In the genomic region with DNA sequence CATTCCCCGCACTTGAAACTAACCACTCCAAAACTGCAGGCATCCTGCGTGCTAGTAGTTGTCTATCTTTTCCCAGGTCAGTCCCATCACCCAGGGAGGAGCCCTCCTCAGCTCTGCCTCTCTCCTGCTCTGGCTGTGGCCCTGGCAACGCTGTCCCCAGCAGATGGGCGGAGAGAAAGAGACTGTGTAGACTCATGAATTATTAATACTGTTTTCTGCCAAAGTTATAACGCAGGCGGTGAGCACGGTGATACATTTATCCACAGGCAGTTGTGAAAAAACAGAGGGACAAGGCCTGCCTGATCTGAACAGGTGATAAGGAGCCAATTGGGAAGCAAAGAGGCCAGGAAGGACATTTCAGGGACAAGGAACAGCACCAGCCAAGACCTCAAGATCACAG, we compare ENCODE assay signal across 21 mouse cellular contexts. TPM values are rescaled to one million over a fixed set of nuclear protein-coding genes. Genes with fewer than 3 reads are reported as not detected.
A peak's percentile ranks its signal among the peaks of the same experiment; 100 is the strongest.
DNase-seq lines count a peak whose midpoint lies in the region; ATAC-seq and TF ChIP-seq lines count a peak whose summit lies in the region.
"Had no signal": no experiment of that assay in that cellular context is flagged by ENCODE, and none has a peak within 500 bp of the region (broad histone marks: within the 10 kb centered on the region; RNA-seq: fewer than 3 reads in every experiment).

No protein-coding gene starts in this region.

- no peak for DNase-seq in forebrain, embryonic 11.5 days (ENCODE audit: low spot score)
- DNase-seq in kidney, adult 2 months: peak; percentile 71
- DNase-seq in retina, embryonic 14.5 days (ENCODE audit: low spot score): peak; percentile 41
- DNase-seq in retina, postnatal 1 day: no peak
- no peak for DNase-seq in right cerebral cortex, adult 2 months (ENCODE audit: low spot score in 2 of 2)
- DNase-seq: cerebellum, postnatal 36 days; gastrocnemius, adult 2 months; heart, adult 18-20 months; liver, postnatal 0 days; lung, postnatal 36 days; right cerebral cortex, postnatal 14 days; thymus, postnatal 4 days had no signal

- ATAC-seq in forebrain, embryonic 13.5 days: peak; percentile 68; the same call in 1 of the 2 replicates
- ATAC-seq in forebrain, embryonic 11.5 days (replicated peaks; ENCODE audit: low FRiP score): no peak
- no peak; the same call in 1 of the 2 replicates for ATAC-seq in kidney, embryonic 16.5 days (ENCODE audit: low FRiP score, low TSS enrichment)
- ATAC-seq in megakaryocyte progenitor cell, adult 5-6 weeks (replicated peaks; ENCODE audit: poor library complexity): no peak

- peaks cover 7% of the 10 kb centered on the region for H3K4me1 ChIP-seq in forebrain, embryonic 13.5 days
- H3K4me1 ChIP-seq in forebrain, embryonic 11.5 days (replicated peaks; ENCODE audit: control insufficient read depth, insufficient read depth, low read length): no peaks in the 10 kb centered on the region
- no peaks in the 10 kb centered on the region for H3K4me1 ChIP-seq in kidney, adult 2 months (ENCODE audit: control insufficient read depth, insufficient read depth, low read length)
- no peaks in the 10 kb centered on the region for H3K4me1 ChIP-seq in kidney, embryonic 16.5 days (ENCODE audit: insufficient read depth, low read length)
- H3K4me1 ChIP-seq: embryonic facial prominence, embryonic 12.5 days; limb, embryonic 13.5 days had no signal

- H3K27me3 ChIP-seq in forebrain, embryonic 13.5 days: no peaks in the 10 kb centered on the region
- H3K27me3 ChIP-seq in forebrain, embryonic 11.5 days (ENCODE audit: control insufficient read depth, insufficient read depth, low read length): no peaks in the 10 kb centered on the region
- no peaks in the 10 kb centered on the region for H3K27me3 ChIP-seq in kidney, adult 2 months (replicated peaks; ENCODE audit: control insufficient read depth, insufficient read depth, low read length)
- no peaks in the 10 kb centered on the region for H3K27me3 ChIP-seq in kidney, embryonic 16.5 days (ENCODE audit: insufficient read depth, low read length)
- H3K27me3 ChIP-seq: embryonic facial prominence, embryonic 12.5 days; heart, embryonic 15.5 days; hindbrain, embryonic 15.5 days; limb, embryonic 13.5 days had no signal

- H3K36me3 ChIP-seq in forebrain, embryonic 13.5 days (ENCODE audit: poor library complexity, severe bottlenecking): no peaks in the 10 kb centered on the region
- H3K36me3 ChIP-seq in forebrain, embryonic 11.5 days (ENCODE audit: control insufficient read depth, insufficient read depth, low read length): no peaks in the 10 kb centered on the region
- no peaks in the 10 kb centered on the region for H3K36me3 ChIP-seq in kidney, adult 2 months (ENCODE audit: control insufficient read depth, insufficient read depth, low read length)
- H3K36me3 ChIP-seq in kidney, embryonic 16.5 days (ENCODE audit: insufficient read depth, low read length): no peaks in the 10 kb centered on the region
- H3K36me3 ChIP-seq: embryonic facial prominence, embryonic 12.5 days; heart, embryonic 15.5 days; hindbrain, embryonic 15.5 days; limb, embryonic 13.5 days had no signal

- WGBS in forebrain, embryonic 13.5 days: 39% methylated on average over 7 of the region's 7 CpGs
- WGBS in forebrain, embryonic 11.5 days: 64% methylated on average over 7 of the region's 7 CpGs
- WGBS in kidney, adult 2 months: 63% methylated on average over 7 of the region's 7 CpGs
- WGBS in kidney, embryonic 16.5 days: 73% methylated on average over 7 of the region's 7 CpGs

- TF ChIP-seq POLR2A in kidney, adult 2 months (IDR thresholded peaks at IDR 0.05; ENCODE audit: low read depth, low read length): no peak

- no peak overlapping the region for H3K4me2 ChIP-seq in forebrain, embryonic 13.5 days
- no peak overlapping the region for H3K4me2 ChIP-seq in forebrain, embryonic 11.5 days (ENCODE audit: low read depth, low read length, severe bottlenecking)
- no peak overlapping the region for H3K4me2 ChIP-seq in kidney, embryonic 16.5 days (replicated peaks; ENCODE audit: low read depth, low read length)
- H3K4me2 ChIP-seq: embryonic facial prominence, embryonic 12.5 days; heart, embryonic 15.5 days; hindbrain, embryonic 15.5 days; limb, embryonic 13.5 days had no signal

- no peak overlapping the region for H3K4me3 ChIP-seq in forebrain, embryonic 13.5 days
- H3K4me3 ChIP-seq in forebrain, embryonic 11.5 days (ENCODE audit: low read depth, low read length): no peak overlapping the region
- no peak overlapping the region for H3K4me3 ChIP-seq in kidney, adult 2 months (ENCODE audit: insufficient read depth, low read depth, low read length)
- no peak overlapping the region for H3K4me3 ChIP-seq in kidney, embryonic 16.5 days (ENCODE audit: low read length)
- H3K4me3 ChIP-seq: embryonic facial prominence, embryonic 12.5 days; gastrocnemius, adult 2 months; heart, embryonic 15.5 days; hindbrain, embryonic 15.5 days; layer of hippocampus, adult 2 months; left cerebral cortex, adult 2 months; limb, embryonic 13.5 days had no signal

- H3K27ac ChIP-seq in forebrain, embryonic 13.5 days: no peak overlapping the region
- H3K27ac ChIP-seq in forebrain, embryonic 11.5 days (ENCODE audit: low read depth, low read length): no peak overlapping the region
- H3K27ac ChIP-seq in kidney, adult 2 months (ENCODE audit: insufficient read depth, low read depth, low read length): no peak overlapping the region
- H3K27ac ChIP-seq in kidney, embryonic 16.5 days (ENCODE audit: low read length): no peak overlapping the region
- H3K27ac ChIP-seq: embryonic facial prominence, embryonic 12.5 days; gastrocnemius, adult 2 months; heart, embryonic 15.5 days; hindbrain, embryonic 15.5 days; layer of hippocampus, adult 2 months; left cerebral cortex, adult 2 months; limb, embryonic 13.5 days had no signal

- no peak overlapping the region for H3K9ac ChIP-seq in forebrain, embryonic 13.5 days
- H3K9ac ChIP-seq in forebrain, embryonic 11.5 days (ENCODE audit: low read length): no peak overlapping the region
- no peak overlapping the region for H3K9ac ChIP-seq in kidney, embryonic 16.5 days (replicated peaks; ENCODE audit: low read length)
- H3K9ac ChIP-seq: embryonic facial prominence, embryonic 12.5 days; heart, embryonic 15.5 days; hindbrain, embryonic 15.5 days; limb, embryonic 13.5 days; liver, postnatal 0 days had no signal

- no peaks in the 10 kb centered on the region for H3K9me3 ChIP-seq in forebrain, embryonic 13.5 days (replicated peaks)
- no peaks in the 10 kb centered on the region for H3K9me3 ChIP-seq in forebrain, embryonic 11.5 days (ENCODE audit: control insufficient read depth, low read length)
- H3K9me3 ChIP-seq in kidney, embryonic 16.5 days (ENCODE audit: low read length): no peaks in the 10 kb centered on the region
- H3K9me3 ChIP-seq: embryonic facial prominence, embryonic 12.5 days; heart, embryonic 15.5 days; hindbrain, embryonic 15.5 days; limb, embryonic 13.5 days had no signal

- TF ChIP-seq CTCF in kidney, adult 2 months (conservative IDR thresholded peaks at IDR 0.05; ENCODE audit: insufficient read depth, insufficient read length, low read depth, low read length): no peak

RNA-seq across cellular contexts. Expression of gene Tmem94, which starts 12.6 kb away (rescaled TPM):
- polyA plus RNA-seq in forebrain, embryonic 13.5 days (2015; fragmentation: Nextera tagmentation; extraction: Ambion mirVana): 28.0 and 29.5 TPM in 2 replicates
- polyA plus RNA-seq in forebrain, embryonic 11.5 days (2014; fragmentation: Nextera tagmentation; extraction: Ambion mirVana): 25.9 and 28.9 TPM in 2 replicates
- 77.1 and 97.8 TPM in 2 replicates for polyA plus RNA-seq in kidney, adult 2 months (2012; rRNA removed)
- polyA plus RNA-seq in kidney, embryonic 16.5 days (2015; fragmentation: Nextera tagmentation; extraction: Ambion mirVana): 33.4 and 34.5 TPM in 2 replicates
- 18.3 and 19.0 TPM in 2 replicates for total RNA-seq in megakaryocyte progenitor cell, adult 5-6 weeks (2015)
- 22.9 and 24.9 TPM in 2 replicates for total RNA-seq in megakaryocyte progenitor cell, adult 5-6 weeks (2017)

RNA-seq across cellular contexts. Expression of gene Grb2, which starts 44.3 kb away (rescaled TPM):
- 137 and 139 TPM in 2 replicates for polyA plus RNA-seq in forebrain, embryonic 13.5 days (2015; fragmentation: Nextera tagmentation; extraction: Ambion mirVana)
- polyA plus RNA-seq in forebrain, embryonic 11.5 days (2014; fragmentation: Nextera tagmentation; extraction: Ambion mirVana): 63.0 and 71.4 TPM in 2 replicates
- 34.1 and 42.6 TPM in 2 replicates for polyA plus RNA-seq in kidney, adult 2 months (2012; rRNA removed)
- polyA plus RNA-seq in kidney, embryonic 16.5 days (2015; fragmentation: Nextera tagmentation; extraction: Ambion mirVana): 86.5 and 87.0 TPM in 2 replicates
- total RNA-seq in megakaryocyte progenitor cell, adult 5-6 weeks (2015): 78.1 and 85.5 TPM in 2 replicates
- 48.5 and 51.7 TPM in 2 replicates for total RNA-seq in megakaryocyte progenitor cell, adult 5-6 weeks (2017)

Comparison
In these comparisons a context has a peak if more than half of its experiments do, and no peak if none do; other contexts are left out.
1. DNase-seq: peak in kidney, adult 2 months (single experiment) and retina, embryonic 14.5 days (single experiment); none in forebrain, embryonic 11.5 days (single experiment), retina, postnatal 1 day (single experiment) and right cerebral cortex, adult 2 months (0 of 2).